Mouse (Mus musculus): Measurements from ENCODE around the gene Fxr2.
A peak's percentile ranks its signal among the peaks of the same experiment; 100 is the strongest.
"Not testable (repeated sequence)": the region's sequence is repeated elsewhere in the genome, so short reads cannot be mapped to it uniquely, and the experiment has no call there.

Fxr2 gene

GRCm38 (mm10) chr11:69616781-69617180, 16.0 kb upstream of the Fxr2 start:
- peaks cover 35% of the 10 kb centered on the region for H3K27me3 ChIP-seq (ENCODE audit: insufficient read depth, low read length)
- H3K36me3 ChIP-seq (ENCODE audit: insufficient read depth, low read length) = no peaks in the 10 kb centered on the region

GRCm38 (mm10) chr11:69617805-69618204, 15.0 kb upstream of the Fxr2 start, which contains the start of gene Shbg:
Shbg (minus strand) TSS chr11:69617905.
- peaks cover 38% of the 10 kb centered on the region for H3K4me1 ChIP-seq (replicated peaks; ENCODE audit: low read depth, low read length)
- no peaks in the 10 kb centered on the region for H3K36me3 ChIP-seq (ENCODE audit: insufficient read depth, low read length)
- H3K9me3 ChIP-seq (ENCODE audit: low read length) = no peaks in the 10 kb centered on the region
- peaks cover 35% of the 10 kb centered on the region for H3K27me3 ChIP-seq (ENCODE audit: insufficient read depth, low read length)
- no peak for TF ChIP-seq POU5F1 (IDR thresholded peaks at IDR 0.05; ENCODE audit: borderline replicate concordance, low read length)
- TF ChIP-seq NANOG (IDR thresholded peaks at IDR 0.05; ENCODE audit: borderline replicate concordance, low read length) = no peak
- TF ChIP-seq CTCF (conservative IDR thresholded peaks at IDR 0.05; ENCODE audit: low read length) = no peak
- no peak within 1 kb of the TSS for H3K4me3 ChIP-seq (replicated peaks; ENCODE audit: low read length)

More at GRCm38 (mm10) chr11:69616781-69617180, 16.0 kb upstream of the Fxr2 start:
- Histone ChIP-seq H3K4me3 (replicated peaks; ENCODE audit: low read length) (no peak overlapping the region), H3K9me3 (ENCODE audit: low read length) (no peaks in the 10 kb centered on the region), H3K4me1 (replicated peaks; ENCODE audit: low read depth, low read length) (peaks cover 33% of the 10 kb centered on the region)
- TF ChIP-seq CTCF (conservative IDR thresholded peaks at IDR 0.05; ENCODE audit: low read length) (no peak), POU5F1 (IDR thresholded peaks at IDR 0.05; ENCODE audit: borderline replicate concordance, low read length) (no peak), NANOG (IDR thresholded peaks at IDR 0.05; ENCODE audit: borderline replicate concordance, low read length) (no peak)

GRCm38 (mm10) chr11:69620394-69621081, 12.3 kb upstream of the Fxr2 start:
- Histone ChIP-seq H3K4me3 (replicated peaks; ENCODE audit: low read length) (no peak overlapping the region), H3K9me3 (ENCODE audit: low read length) (no peaks in the 10 kb centered on the region), H3K4me1 (replicated peaks; ENCODE audit: low read depth, low read length) (peaks cover 31% of the 10 kb centered on the region), H3K36me3 (ENCODE audit: insufficient read depth, low read length) (no peaks in the 10 kb centered on the region), H3K27me3 (ENCODE audit: insufficient read depth, low read length) (peaks cover 29% of the 10 kb centered on the region)
- TF ChIP-seq NANOG (IDR thresholded peaks at IDR 0.05; ENCODE audit: borderline replicate concordance, low read length) (no peak), POU5F1 (IDR thresholded peaks at IDR 0.05; ENCODE audit: borderline replicate concordance, low read length) (no peak), CTCF (conservative IDR thresholded peaks at IDR 0.05; ENCODE audit: low read length) (no peak)

GRCm38 (mm10) chr11:69621571-69622268, 11.1 kb upstream of the Fxr2 start, which contains the start of gene Sat2:
Sat2 (plus strand) TSS chr11:69622024.
- Histone ChIP-seq H3K4me3 (replicated peaks; ENCODE audit: low read length) (peak within 1 kb of the TSS; percentile 73), H3K36me3 (ENCODE audit: insufficient read depth, low read length) (no peaks in the 10 kb centered on the region), H3K27me3 (ENCODE audit: insufficient read depth, low read length) (peaks cover 17% of the 10 kb centered on the region), H3K4me1 (replicated peaks; ENCODE audit: low read depth, low read length) (peaks cover 29% of the 10 kb centered on the region), H3K9me3 (ENCODE audit: low read length) (no peaks in the 10 kb centered on the region)
- no peak for TF ChIP-seq NANOG (IDR thresholded peaks at IDR 0.05; ENCODE audit: borderline replicate concordance, low read length)
- TF ChIP-seq POU5F1 (IDR thresholded peaks at IDR 0.05; ENCODE audit: borderline replicate concordance, low read length) = no peak
- no peak for TF ChIP-seq CTCF (conservative IDR thresholded peaks at IDR 0.05; ENCODE audit: low read length)

GRCm38 (mm10) chr11:69622406-69622805, 10.4 kb upstream of the Fxr2 start:
- H3K27me3 ChIP-seq (ENCODE audit: insufficient read depth, low read length) = peaks cover 10% of the 10 kb centered on the region
- no peaks in the 10 kb centered on the region for H3K9me3 ChIP-seq (ENCODE audit: low read length)
- H3K4me3 ChIP-seq (replicated peaks; ENCODE audit: low read length) = peak overlapping the region; percentile 73
- H3K4me1 ChIP-seq (replicated peaks; ENCODE audit: low read depth, low read length) = peaks cover 28% of the 10 kb centered on the region
- TF ChIP-seq NANOG (IDR thresholded peaks at IDR 0.05; ENCODE audit: borderline replicate concordance, low read length) = no peak
- no peak for TF ChIP-seq CTCF (conservative IDR thresholded peaks at IDR 0.05; ENCODE audit: low read length)
- TF ChIP-seq POU5F1 (IDR thresholded peaks at IDR 0.05; ENCODE audit: borderline replicate concordance, low read length) = no peak
- no peaks in the 10 kb centered on the region for H3K36me3 ChIP-seq (ENCODE audit: insufficient read depth, low read length)

- H3K4me3 ChIP-seq (replicated peaks; ENCODE audit: low read length) = peak overlapping the region; percentile 73
- no peaks in the 10 kb centered on the region for H3K36me3 ChIP-seq (ENCODE audit: insufficient read depth, low read length)
- H3K4me1 ChIP-seq (replicated peaks; ENCODE audit: low read depth, low read length) = peaks cover 28% of the 10 kb centered on the region
- H3K27me3 ChIP-seq (ENCODE audit: insufficient read depth, low read length) = peaks cover 4% of the 10 kb centered on the region
- no peaks in the 10 kb centered on the region for H3K9me3 ChIP-seq (ENCODE audit: low read length)
- TF ChIP-seq NANOG (IDR thresholded peaks at IDR 0.05; ENCODE audit: borderline replicate concordance, low read length) = no peak
- no peak for TF ChIP-seq CTCF (conservative IDR thresholded peaks at IDR 0.05; ENCODE audit: low read length)
- TF ChIP-seq POU5F1 (IDR thresholded peaks at IDR 0.05; ENCODE audit: borderline replicate concordance, low read length) = no peak
Observed at GRCm38 (mm10) chr11:69623006-69623405, 9.8 kb upstream of the Fxr2 start.

- H3K27me3 ChIP-seq (ENCODE audit: insufficient read depth, low read length); H3K4me3 ChIP-seq (replicated peaks; ENCODE audit: low read length); H3K36me3 ChIP-seq (ENCODE audit: insufficient read depth, low read length): not testable (repeated sequence)
Observed at GRCm38 (mm10) chr11:69624339-69624738, 8.5 kb upstream of the Fxr2 start.

GRCm38 (mm10) chr11:69628286-69628685, 4.5 kb upstream of the Fxr2 start:
- H3K9me3 ChIP-seq (ENCODE audit: low read length) = no peaks in the 10 kb centered on the region
- peaks cover 17% of the 10 kb centered on the region for H3K4me1 ChIP-seq (replicated peaks; ENCODE audit: low read depth, low read length)
- no peaks in the 10 kb centered on the region for H3K36me3 ChIP-seq (ENCODE audit: insufficient read depth, low read length)
- H3K27me3 ChIP-seq (ENCODE audit: insufficient read depth, low read length) = no peaks in the 10 kb centered on the region
- TF ChIP-seq CTCF (conservative IDR thresholded peaks at IDR 0.05; ENCODE audit: low read length) (peak; percentile 98), POU5F1 (IDR thresholded peaks at IDR 0.05; ENCODE audit: borderline replicate concordance, low read length) (no peak)
- H3K4me3 ChIP-seq (replicated peaks; ENCODE audit: low read length) = no peak overlapping the region

More at GRCm38 (mm10) chr11:69624339-69624738, 8.5 kb upstream of the Fxr2 start:
- H3K9me3 ChIP-seq (ENCODE audit: low read length) = not testable (repeated sequence)
- peaks cover 28% of the 10 kb centered on the region for H3K4me1 ChIP-seq (replicated peaks; ENCODE audit: low read depth, low read length)

Data from E14TG2a.4 (cell line).